Mouse (Mus musculus) E14TG2a.4 (cell line): ENCODE results near the gene Itgb5.

Experiments
- H3K27me3 ChIP-seq: 2 replicates; pipeline ENCODE4 v1.6.1; 2014; ENCODE audit warnings: low read length, control low read depth; ENCODE audit not compliant: insufficient read depth
- H3K36me3 ChIP-seq: 2 replicates; pipeline ENCODE4 v1.6.1; 2014; ENCODE audit warnings: low read length, control low read depth; ENCODE audit not compliant: insufficient read depth
- H3K4me1 ChIP-seq: replicated peaks from 2 replicates; pipeline ENCODE4 v1.6.1; 2014; ENCODE audit warnings: low read depth, low read length, control low read depth
- H3K4me3 ChIP-seq: replicated peaks from 2 replicates; pipeline ENCODE4 v1.5.1; 2014; ENCODE audit warnings: mild to moderate bottlenecking, low read length
- H3K9me3 ChIP-seq: 2 replicates; pipeline ENCODE4 v1.6.1; 2014; ENCODE audit warnings: low read length, control low read depth
- CTCF ChIP-seq: conservative IDR thresholded peaks from 2 replicates; pipeline ENCODE4 v1.5.1; 2014; ENCODE audit warnings: low read length
- NANOG ChIP-seq: IDR thresholded peaks from 2 replicates; pipeline ENCODE4 v1.6.1; 2014; ENCODE audit warnings: borderline replicate concordance, low read length, mixed read lengths
- POU5F1 ChIP-seq: IDR thresholded peaks from 2 replicates; pipeline ENCODE4 v1.6.1; 2014; ENCODE audit warnings: low read length, borderline replicate concordance

Gene Itgb5

GRCm38 (mm10) chr16:33879031-33879430, 49.6 kb downstream of the Itgb5 start:
- H3K4me1 ChIP-seq = peaks cover 70% of the 10 kb centered on the region
- TF ChIP-seq CTCF = no peak
- TF ChIP-seq POU5F1 = no peak
- no peaks in the 10 kb centered on the region for H3K36me3 ChIP-seq
- no peaks in the 10 kb centered on the region for H3K9me3 ChIP-seq
- H3K27me3 ChIP-seq = no peaks in the 10 kb centered on the region
- no peak overlapping the region for H3K4me3 ChIP-seq

GRCm38 (mm10) chr16:33879556-33879955, 50.1 kb downstream of the Itgb5 start:
- no peaks in the 10 kb centered on the region for H3K36me3 ChIP-seq
- TF ChIP-seq POU5F1 (no peak), CTCF (no peak), NANOG (no peak)
- H3K9me3 ChIP-seq = no peaks in the 10 kb centered on the region
- H3K27me3 ChIP-seq = no peaks in the 10 kb centered on the region
- H3K4me3 ChIP-seq = no peak overlapping the region
- peaks cover 75% of the 10 kb centered on the region for H3K4me1 ChIP-seq

GRCm38 (mm10) chr16:33880765-33881164, 51.3 kb downstream of the Itgb5 start:
- H3K9me3 ChIP-seq = no peaks in the 10 kb centered on the region
- H3K4me1 ChIP-seq = peaks cover 78% of the 10 kb centered on the region
- no peak overlapping the region for H3K4me3 ChIP-seq
- no peaks in the 10 kb centered on the region for H3K27me3 ChIP-seq
- no peaks in the 10 kb centered on the region for H3K36me3 ChIP-seq
- TF ChIP-seq NANOG (no peak), POU5F1 (no peak)

- peaks cover 79% of the 10 kb centered on the region for H3K4me1 ChIP-seq
- H3K27me3 ChIP-seq = no peaks in the 10 kb centered on the region
- H3K36me3 ChIP-seq = no peaks in the 10 kb centered on the region
- H3K4me3 ChIP-seq = no peak overlapping the region
- no peaks in the 10 kb centered on the region for H3K9me3 ChIP-seq
- no peak for TF ChIP-seq POU5F1
Measured at GRCm38 (mm10) chr16:33882540-33882939, 53.1 kb downstream of the Itgb5 start.

GRCm38 (mm10) chr16:33883046-33883975, 53.8 kb downstream of the Itgb5 start:
- Histone ChIP-seq H3K4me3 (peak overlapping the region; percentile 45), H3K36me3 (no peaks in the 10 kb centered on the region), H3K9me3 (no peaks in the 10 kb centered on the region), H3K4me1 (peaks cover 79% of the 10 kb centered on the region), H3K27me3 (no peaks in the 10 kb centered on the region)
- no peak for TF ChIP-seq POU5F1
- TF ChIP-seq CTCF = no peak
- TF ChIP-seq NANOG = no peak

GRCm38 (mm10) chr16:33884201-33884600, 54.7 kb downstream of the Itgb5 start:
- peak overlapping the region; percentile 45; the same call in 1 of the 2 replicates for H3K4me3 ChIP-seq
- no peaks in the 10 kb centered on the region for H3K27me3 ChIP-seq
- peaks cover 73% of the 10 kb centered on the region for H3K4me1 ChIP-seq
- no peaks in the 10 kb centered on the region for H3K36me3 ChIP-seq
- H3K9me3 ChIP-seq = no peaks in the 10 kb centered on the region
- TF ChIP-seq POU5F1 = no peak
- no peak for TF ChIP-seq NANOG
- TF ChIP-seq CTCF = no peak

GRCm38 (mm10) chr16:33885021-33885471, 55.6 kb downstream of the Itgb5 start:
- Histone ChIP-seq H3K27me3 (no peaks in the 10 kb centered on the region), H3K4me3 (0 out of 2 replicates have a peak overlapping the region, but pooled peaks have one; percentile 30), H3K36me3 (no peaks in the 10 kb centered on the region), H3K4me1 (peaks cover 65% of the 10 kb centered on the region), H3K9me3 (no peaks in the 10 kb centered on the region)
- no peak for TF ChIP-seq NANOG
- TF ChIP-seq CTCF = no peak
- TF ChIP-seq POU5F1 = no peak

GRCm38 (mm10) chr16:33885671-33886328, 56.3 kb downstream of the Itgb5 start:
- no peaks in the 10 kb centered on the region for H3K9me3 ChIP-seq
- TF ChIP-seq NANOG (no peak), CTCF (no peak)

GRCm38 (mm10) chr16:33886665-33887064, 57.2 kb downstream of the Itgb5 start:
- H3K4me1 ChIP-seq = peaks cover 81% of the 10 kb centered on the region
- H3K9me3 ChIP-seq = no peaks in the 10 kb centered on the region
- TF ChIP-seq POU5F1 (no peak), NANOG (no peak), CTCF (no peak)
- 0 out of 2 replicates have a peak overlapping the region, but pooled peaks have one; percentile 11 for H3K4me3 ChIP-seq
- no peaks in the 10 kb centered on the region for H3K36me3 ChIP-seq
- H3K27me3 ChIP-seq = no peaks in the 10 kb centered on the region

More at GRCm38 (mm10) chr16:33885671-33886328, 56.3 kb downstream of the Itgb5 start:
- Histone ChIP-seq H3K4me1 (peaks cover 72% of the 10 kb centered on the region), H3K27me3 (no peaks in the 10 kb centered on the region), H3K36me3 (no peaks in the 10 kb centered on the region), H3K4me3 (no peak overlapping the region)
